Mouse (Mus musculus) T-cell, adult 2 months (primary cell): Measurements from ENCODE around the gene Rgl1.

ENCODE experiments used
- DNase-seq: peaks from one replicate; pipeline ENCODE4 v3.0.0; 2022; ENCODE audit warnings: low spot score

Gene Rgl1

DNA sequence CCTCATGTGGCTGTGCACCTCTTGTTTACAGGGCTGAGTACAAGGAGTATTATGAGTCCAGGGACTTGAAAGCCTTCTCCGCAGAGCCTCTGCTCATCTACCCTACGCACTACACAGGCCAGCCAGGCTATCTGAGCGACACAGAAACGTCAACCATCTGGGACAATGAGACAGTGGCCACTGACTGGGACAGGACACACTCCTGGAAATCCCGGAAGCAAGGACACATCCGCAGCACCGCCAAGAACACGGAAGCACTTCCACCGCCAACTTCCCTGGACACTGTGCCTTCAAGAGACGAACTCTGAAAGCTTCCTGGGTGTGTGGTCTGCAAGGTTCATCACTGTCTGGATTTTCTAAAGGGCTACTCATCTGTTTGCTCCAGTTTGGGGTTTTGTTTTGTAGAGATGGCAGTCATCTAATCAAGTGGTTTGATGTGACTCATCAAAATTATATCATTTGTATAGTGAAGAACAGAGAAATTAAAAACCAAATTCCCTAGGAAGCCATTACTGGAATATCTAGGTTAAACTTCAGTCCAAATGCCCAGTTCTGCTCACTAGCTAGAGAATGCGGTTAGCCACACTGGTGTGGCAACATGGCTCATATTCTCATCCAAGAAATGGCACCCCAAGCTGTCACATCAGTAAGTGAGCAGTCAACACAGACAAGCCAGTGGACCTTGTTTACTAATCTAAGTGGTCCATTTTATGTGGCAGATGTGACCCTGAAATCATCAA, 257.5 kb downstream of the Rgl1 start:
- DNase-seq, result no peak

DNA sequence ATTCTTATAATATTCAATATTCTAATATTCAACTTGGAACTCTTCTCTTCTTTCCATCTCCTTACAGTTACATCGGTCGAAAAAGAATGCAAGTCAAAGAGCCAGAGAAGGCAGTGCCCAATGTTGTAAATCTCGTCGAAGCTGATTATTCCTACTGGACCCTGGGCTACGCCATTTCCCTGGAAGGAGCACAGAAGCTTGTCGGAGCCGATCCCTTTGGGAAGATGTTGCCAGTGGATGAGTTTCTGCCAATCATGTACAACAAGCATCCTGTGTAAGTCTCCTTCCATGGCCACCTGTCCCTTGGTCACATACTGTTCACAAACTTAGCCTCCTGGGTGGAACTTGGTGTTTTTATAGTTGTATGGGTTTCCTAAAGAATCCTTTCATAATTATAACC, 259.4 kb downstream of the Rgl1 start:
- DNase-seq, result no peak

DNA sequence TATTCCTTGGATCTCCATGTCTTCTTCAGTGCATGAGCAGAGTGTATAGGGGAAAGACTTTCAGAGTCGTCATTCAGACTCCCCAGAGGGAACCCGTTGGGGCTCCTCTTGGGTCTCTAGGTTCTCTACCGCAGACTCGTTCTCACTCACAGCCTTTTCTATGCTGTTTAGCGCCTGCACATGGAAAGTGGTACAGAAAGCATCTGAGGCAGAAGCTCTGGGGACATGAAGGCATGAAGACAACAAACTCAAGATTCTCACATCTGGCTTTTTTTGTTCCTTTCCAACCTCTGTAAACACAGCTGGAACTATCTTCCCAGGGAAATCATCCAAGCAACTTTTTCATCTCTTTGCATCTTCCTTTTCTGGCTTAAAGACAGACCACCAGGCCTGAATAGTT, 260.0 kb downstream of the Rgl1 start:
- no peak for DNase-seq

DNA sequence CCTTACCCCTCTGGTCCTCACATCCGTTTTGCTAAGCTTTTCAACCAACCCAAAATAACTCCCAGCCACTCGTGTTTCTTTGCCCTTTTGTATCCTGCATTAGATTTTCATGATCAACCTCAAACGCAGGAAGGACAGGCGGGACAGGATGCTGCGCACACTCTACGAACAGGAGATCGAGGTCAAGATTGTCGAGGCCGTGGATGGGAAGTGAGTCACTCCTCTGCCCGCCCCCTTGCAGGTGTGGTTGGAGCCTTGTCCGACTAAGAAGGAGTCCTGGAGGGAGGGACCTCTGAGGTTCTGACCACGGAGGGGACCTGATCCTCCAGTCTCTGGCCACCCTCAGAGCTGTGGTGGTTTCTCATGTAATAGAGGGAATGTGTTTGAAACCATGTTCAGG, 266.3 kb downstream of the Rgl1 start:
- DNase-seq, result no peak

DNA sequence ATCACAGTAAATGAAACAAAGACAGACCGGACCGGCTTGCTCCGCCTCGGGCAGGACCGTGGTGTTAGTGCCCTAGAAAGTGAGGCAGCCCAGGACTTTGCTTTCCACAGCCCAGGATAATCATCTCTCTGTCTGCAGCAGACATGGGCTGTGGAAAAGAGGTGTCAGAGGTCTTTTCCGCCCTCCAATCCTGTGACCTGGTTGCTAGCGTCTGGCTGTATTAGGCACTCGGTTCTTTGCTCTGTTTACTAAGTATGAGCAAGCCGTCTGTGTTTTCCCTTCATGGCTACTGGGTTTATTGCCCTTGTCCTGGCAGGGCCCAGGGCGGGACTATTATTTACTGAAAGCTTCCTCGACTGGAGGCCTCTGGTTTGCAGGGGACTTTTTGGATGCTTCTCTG, 268.6 kb downstream of the Rgl1 start:
- DNase-seq, result no peak

DNA sequence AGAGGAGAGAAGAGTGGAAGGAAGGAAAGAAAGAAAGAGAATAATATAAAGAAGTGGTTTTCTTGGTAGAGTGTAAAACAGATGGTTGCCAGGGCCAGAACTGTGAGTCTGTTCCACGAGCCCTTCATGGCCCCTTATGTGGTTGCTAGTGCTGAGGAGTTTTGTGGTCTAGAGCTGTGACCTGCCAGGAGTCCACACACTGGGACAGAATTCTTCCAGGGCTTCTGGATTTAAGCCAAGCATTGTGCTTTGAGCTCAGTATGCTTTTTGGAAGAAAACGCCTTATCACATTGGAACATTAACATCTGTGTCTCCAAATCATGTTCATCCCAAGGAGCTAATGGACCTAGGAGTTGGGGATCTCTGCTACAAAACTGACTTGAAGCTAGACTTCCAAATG, 269.3 kb downstream of the Rgl1 start:
- no peak for DNase-seq

DNA sequence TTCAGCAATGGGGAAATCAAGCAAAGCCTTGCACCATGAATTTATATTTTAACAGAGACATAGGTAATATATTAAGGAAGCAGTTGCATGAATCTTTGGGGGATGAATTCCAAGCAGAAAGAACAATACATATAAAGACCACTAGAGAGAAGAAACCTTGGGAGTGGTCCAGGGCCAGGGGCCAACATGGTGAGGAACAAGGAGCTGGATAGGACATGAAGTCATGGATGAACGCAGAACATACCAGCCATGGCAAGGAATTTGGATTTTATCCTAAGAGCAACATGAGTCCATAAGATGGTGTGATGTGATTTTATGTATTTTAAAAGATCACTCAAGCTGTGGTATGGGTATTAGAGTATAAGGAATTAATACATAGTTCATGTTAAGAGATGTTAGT, 273.9 kb downstream of the Rgl1 start:
- no peak for DNase-seq

DNA sequence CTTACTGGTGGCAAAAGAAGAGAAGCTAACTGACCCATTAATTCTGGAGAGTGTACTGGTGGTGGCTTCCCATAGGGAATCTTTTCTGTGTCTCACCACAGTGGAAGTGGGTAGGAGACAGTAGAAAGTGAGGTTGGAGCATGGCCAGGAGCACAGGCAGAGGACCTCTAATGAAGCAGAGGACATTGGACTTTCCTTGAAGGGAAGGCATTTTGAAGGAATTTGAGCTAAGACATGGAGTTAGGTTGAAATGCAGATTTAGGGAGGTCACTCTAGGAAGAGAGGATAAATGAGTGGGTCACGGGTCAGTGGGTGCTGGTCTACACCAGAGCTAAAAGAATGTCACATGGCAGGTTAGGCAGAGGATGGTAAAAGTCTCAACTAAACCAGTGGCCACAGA, 275.3 kb downstream of the Rgl1 start:
- DNase-seq, result no peak

DNA sequence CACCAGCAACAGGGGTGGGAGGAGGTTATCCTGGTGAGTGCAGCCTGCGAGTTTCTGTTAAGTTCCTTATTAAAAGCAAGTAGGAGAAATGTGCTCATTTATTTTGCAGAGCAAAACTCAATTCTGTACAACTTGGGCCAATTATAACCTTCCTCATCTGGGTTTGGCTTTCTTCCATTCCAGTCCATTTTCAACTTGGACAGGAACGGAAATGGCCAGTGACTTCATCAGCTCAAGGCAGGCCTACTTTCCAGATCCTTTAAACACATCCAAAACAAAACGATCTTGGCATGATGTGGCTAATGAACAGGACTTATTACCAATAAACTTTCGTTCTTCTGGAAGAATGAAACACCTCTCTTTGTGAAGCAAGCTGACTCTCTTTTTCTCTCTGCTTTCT, 290.0 kb downstream of the Rgl1 start:
- DNase-seq, result no peak

DNA sequence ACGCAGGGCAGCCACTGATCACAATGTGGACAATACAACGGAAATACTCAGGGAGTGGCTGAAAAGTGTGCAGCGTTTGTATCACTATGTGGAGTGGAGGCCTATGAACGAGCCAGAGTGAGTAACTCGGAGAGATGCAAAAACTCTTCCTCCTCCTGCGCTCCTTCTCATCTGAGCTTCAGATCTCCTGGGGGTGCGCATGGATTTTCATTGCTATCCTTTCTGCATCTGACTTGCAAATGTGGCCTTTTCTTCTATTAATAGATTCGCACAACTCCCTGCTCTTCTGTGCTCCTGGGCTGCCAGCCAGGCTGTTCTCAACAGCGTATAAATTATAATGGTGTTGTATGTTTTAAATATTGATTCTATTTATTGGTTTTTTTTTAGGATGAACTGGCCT, 297.7 kb downstream of the Rgl1 start:
- no peak for DNase-seq
